Mouse (Mus musculus) frontal cortex, postnatal 36 days (tissue): Measurements from ENCODE around the gene Nln.

Experiments
- DNase-seq, 2 experiments: peaks; one replicate each; pipeline ENCODE4 v3.0.0; 2022; ENCODE audit warnings: low spot score in 2 of 2

The Nln gene

DNA sequence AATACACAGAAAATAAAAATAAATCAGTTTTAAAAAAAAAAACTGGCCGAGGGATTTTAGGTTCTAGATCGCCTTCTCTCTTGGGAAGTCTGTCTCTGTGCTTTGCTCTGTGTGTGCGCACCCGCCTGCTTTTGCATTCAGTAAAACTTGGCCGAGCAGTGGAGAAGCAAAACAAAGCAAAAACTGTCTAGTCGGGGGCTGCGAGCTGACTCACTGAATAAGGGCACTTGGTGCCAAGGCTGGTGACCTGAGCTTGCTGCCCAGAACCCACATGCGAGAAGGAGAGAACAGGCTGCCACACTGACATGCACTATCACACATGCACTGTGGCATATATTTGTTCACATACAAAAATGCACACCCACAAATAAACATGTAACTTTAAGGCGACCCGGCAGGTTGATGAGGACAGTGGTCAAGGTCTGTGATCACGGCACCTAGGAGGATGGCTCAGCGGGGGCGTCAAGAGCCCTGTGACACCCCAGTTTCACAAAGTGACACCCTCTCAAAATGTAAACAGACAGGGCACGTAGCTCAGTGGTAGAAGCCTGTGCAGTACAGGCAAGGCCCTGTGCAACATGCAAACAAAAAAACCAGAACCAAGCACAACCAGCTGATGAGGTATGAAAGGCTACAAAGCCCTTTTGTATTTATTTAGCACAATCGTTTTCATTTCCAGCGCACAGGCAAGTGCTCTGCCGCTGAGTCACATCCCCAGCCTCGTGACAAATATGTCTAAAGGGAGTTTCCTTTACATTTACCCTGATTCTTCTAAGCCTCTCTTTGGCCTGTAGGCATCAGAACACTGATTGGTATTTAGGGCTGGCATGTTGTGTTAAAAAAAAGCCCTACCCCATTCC lies 93.9 kb downstream of the Nln start:
- no peak for DNase-seq

DNA sequence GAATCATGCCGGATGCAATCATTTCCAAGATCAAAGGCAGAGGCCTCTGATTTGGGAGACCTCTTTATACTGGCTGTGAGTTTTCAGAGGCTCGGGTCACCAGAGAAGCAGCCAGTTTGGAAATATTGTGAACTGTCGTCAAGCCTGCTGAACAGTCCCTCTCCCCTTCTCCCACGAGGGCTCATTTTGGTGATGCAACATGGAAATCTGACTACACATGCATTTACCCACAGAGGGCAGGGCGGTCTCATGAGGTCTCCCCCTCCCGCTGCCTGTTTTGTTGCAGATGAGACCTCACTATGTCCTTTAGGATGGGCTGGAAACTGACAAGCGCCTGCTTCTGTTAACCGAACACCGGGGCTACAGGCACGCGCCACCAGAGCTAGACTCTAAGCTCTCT lies 95.4 kb downstream of the Nln start:
- DNase-seq = no peak

DNA sequence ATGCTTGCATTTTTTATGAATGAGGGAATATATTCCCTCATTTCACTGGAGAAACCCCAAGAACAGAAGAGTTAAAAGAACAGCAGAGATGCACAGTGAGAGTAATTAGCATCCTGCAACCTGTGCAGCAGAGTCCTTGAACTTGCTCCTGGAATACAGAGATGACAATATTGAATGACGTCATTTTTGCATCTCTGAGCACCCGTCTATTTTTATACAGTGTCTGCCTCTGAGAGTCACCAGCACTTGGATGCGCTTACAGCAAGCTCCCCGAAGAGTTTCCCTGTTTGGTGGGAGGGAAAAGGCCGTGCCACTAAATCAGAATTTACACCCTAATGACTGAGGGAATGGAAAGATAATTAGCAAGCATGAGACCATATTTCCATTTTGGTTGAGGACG lies 96.0 kb downstream of the Nln start:
- no peak for DNase-seq

DNA sequence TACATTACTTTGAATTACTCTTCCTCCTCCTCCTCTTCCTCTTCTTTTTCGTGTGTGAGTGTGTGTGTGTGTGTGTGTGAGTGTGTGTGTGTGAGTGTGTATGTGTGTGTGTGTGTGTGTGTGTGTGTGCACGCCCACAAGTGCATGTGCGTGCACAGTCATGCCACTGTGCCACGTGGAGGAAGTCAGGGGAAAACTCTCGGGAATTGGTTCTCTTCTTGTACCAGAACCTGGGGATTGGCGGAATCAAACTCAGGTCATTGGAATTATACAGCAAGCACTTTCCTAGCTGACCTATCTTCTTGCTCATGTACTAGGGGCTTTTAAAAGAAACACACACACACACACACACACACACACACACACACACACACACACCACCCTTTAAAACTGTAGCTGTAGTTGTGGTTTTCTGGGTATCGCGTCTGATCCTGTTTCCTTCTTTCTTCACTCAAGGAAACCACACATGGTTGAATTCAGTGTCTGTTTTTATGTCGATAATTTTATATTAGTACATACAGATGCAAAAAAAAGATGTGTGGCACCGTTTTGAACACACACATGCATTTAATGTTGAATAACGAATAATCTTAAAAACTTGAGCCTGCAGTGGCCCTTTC lies 97.1 kb downstream of the Nln start:
- DNase-seq = no peak

DNA sequence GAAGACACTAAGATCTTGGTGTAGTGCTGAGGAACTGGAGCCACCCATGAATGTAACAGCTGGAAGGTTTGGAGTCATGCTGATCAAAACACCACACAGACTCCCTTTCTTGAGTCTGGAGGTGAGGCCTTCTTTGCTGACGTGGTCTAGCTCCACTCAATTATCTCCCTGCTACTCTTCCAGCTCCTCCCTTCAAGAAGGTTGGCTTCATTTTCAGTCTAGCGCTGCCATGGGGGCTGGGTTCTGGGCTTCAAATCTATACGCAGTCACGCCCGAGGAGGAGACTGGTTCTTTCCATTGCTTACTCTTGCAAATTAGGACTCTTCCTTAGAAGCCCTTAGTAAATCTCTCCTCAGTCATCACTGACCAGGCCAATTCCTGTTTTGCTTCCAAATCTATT lies 98.1 kb downstream of the Nln start:
- no peak for DNase-seq

DNA sequence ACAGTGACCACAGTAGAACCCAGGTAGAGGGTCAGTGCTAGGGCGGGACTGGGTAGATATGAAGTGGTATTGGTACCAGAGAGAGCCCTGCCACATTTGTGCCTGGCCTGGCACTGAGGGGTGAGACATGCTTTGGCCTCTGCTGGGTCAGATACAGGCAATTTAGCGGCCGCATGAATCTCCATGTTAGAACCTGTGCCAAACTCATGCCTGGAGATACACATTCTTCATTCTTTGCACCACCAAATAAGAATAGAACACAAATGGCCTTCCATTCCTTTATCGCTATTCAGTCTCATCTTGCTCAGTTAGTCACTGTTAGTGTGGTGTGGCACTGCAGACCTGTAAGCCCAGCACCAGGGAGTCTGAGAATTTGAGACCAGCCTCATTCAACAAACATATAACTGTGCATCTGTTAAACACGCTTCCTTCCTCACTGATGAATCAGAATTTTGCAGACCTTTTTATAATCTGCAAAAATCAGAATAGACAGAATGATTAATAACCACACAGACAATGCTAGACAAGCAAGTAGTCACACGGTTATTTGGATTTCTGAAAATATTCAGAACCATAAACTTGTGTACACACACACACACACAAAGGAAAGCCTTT lies 104.1 kb downstream of the Nln start:
- no peak for DNase-seq

DNA sequence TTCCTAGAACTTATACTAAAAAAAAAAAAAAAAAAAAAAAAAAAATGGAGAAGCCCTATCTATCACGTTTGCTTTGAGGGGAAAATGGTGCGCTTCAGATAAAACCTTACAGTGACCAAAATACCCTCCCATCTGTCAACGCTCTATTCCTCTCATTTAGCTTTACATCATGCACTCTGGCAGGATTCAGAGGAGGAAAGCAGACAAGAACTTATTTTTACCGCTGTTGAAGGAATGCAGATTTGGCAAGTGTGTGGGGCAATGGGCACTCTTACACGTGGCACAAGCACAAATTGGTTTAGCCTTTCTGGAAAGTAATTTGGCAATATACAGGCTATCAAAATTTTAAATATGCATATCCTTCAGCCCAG lies 115.3 kb downstream of the Nln start:
- no peak for DNase-seq

DNA sequence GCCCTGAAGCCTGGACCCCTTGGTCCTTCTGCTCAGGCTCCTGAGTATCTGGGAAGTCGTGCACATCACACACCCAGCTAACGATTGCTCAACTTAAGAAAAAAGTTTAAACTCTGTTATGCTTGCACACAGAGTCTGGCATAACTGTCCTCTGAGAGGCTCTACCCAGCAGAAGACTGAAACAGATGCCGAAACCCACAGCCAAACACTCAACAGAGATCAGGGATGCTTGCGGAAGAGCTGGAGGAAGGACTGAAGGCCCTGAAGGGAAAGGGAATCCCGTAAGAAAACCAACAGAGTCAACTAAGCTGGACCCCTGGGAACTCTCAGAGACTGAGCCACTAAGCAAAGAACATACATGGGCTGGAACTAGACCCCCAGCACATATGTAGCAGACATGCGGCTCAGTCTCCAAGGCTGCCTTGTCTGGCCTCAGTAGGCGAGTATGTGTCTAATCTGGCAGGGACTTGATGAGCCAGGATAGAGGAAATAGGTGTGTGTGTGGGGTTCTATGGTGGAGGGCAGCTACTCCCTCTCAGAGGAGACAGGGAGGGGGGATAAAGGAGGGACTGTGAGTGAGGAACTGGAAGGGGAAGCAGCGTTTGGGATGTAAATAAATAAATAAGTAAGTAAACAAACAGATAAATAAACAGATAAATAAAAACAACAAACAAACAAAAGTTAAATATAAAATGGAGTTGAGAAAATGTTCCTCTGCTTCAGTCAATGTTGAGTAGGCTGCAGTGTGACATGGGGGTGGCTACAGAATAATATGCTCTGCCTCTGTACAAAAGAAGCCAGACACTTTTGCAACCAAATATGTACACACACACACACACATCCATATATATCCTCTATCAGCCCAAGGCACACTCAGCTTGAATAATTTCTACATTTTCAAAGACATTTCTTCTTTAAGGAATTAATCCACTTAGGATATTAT lies 116.0 kb downstream of the Nln start:
- no peak for DNase-seq

DNA sequence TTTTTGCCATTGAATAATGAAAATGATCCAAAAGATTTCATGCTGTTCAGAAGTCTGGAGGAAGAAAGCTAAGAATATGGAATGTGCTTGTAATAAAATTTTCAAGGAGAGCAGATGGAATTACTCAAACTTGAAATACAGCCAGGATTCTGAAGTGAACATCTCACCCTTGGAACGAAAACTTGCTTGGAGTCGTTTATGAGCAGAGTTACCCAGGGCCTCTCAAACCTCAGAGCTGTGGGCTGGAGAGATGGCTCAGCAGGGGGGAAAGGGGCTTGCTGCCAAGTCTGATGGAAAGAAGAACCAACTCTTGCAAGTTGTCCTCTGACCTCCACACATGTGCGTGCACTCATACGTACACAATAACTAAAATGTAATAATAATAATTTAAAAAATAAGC lies 122.8 kb downstream of the Nln start:
- no peak for DNase-seq

DNA sequence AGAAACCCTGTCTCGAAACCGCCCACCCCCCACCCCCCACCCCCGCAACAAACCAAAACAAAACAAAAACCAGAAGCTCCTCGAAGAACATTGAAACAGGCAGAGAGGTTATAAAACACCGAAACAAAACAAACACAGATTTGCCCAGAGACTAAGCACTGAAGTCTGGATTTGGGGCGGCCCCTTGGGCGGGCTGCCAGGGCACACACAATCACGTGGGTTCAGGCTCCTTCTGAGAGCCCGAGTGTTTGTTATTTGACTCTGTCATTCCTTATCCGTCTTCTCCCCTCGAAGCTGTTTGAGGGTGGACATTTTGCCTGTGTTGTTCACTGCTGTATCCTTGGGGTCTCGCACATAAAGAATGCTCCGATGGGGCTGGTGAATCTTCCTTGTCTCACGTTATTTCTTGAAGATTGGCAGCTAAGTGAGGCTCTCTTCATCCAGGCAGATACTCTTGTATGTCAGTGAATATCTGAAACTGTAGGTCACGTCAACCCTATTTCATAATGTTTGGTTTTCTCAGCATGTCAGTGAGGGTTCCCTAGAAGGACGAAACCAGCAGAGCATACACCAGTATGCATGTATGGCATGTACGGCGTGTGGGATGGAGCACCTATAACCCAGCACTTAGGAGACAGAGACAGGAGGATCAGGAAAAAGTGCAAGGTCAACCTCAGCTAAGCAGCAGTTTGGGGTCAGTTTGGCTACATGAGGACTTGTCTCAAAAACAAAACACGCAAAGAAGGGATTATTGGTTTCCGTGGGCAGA lies 123.7 kb downstream of the Nln start:
- DNase-seq = no peak

DNA sequence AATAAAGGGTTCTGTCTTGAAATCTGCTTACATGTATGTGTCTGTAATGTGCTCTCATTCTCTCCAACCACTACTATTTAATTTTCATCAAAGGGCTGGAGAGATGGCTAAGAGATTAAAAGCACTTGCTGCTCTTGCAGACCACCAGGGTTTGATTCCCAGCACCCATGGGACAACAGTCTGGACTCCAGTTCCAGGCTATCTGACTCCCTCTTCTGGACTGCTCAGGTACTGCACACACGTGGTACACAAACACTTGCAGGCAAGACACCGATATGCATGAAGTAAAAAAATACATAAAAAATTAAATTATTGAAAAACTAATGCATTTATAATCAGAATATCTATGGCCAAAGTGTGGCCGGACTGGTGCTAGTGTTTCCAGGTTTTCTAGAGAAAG lies 127.0 kb downstream of the Nln start:
- no peak for DNase-seq

DNA sequence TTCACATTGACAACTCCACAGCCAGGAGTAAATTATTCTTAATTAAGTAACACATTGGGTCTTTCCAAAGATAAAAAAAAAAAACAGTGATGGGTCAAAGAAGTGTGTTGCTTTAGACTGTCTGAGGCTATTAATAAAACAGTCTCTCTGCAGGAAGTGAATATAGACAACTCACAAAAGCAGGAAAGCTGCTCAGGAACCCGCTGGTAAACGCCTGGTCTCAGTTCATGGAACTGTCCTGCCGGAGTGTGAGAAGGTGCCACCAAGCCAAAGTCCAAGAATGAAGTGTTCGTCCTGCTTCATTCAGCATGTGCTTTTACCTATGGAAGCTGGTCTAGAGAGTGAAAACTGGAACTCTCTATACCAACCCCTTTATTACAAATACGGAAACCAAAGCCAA lies 129.0 kb downstream of the Nln start:
- no peak for DNase-seq

DNA sequence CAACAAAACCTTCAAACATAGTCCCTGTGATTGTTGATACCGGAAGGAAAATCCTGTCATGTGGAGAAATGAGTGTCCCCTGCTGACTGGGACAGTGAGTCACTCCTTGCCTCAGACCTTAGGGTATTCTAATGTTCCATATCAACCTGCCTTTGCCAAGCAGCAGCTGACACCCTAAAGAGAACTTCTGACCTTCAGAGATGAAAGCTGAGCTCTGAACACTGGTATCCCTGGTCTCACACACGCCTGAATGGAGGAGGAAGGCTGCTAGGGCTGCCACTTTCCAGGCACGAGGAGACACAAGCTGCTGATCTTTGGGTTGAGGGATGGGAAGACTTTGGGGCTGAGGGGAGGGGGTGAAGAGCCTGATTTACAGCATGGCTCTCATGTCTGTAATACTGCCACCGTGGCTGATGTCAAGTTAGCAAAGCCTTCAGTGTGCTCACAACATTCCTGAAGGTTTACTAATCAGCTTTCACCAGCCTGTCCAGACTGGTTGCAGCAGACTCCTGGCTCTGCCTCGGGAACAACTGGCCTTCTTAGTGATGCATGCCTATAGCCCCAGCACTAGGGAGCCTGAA lies 131.0 kb downstream of the Nln start:
- no peak for DNase-seq

DNA sequence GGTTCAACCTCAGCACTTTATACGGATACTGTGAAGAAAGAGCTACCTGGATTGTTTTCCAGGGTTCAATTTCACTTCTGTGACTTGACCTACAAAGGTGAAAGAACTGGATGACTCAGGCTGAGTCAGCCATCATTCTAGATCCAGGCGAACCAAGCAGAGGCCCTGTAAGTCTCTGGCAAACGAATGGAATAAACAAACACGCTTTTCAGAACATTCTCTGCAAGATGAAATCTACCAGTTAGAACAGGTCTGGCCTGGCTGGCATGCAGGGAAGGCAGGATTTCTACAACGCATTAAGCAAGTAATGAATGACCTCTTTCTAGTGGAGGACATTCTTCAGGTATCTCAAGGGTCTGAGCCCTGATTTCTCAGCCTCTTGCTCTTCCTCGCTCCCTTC lies 131.6 kb downstream of the Nln start:
- DNase-seq = no peak

DNA sequence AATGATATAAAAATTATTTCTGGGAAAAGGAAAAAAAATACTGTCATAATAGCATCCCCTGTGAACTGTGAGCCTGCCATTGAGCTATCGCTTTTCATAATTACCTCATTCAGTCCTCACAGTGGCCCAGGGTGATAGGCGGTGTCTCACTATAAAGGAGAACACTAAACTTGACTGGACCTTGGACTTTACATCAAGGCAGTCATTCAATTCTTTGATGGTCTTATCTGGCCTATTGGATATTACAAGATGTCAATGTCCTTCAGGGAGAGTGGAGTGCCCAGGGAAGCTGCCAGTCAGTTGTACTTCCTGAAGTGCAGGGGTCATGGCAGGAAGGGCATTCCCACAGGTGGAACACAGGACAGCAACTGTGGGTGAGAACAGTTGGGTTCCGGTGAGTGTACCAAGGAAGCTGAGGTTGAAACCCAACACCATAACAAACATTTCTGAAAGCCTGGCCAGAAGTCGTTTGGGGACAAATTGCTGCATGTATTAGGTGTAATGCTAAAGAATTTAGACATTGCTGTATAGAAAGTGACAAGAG lies 133.2 kb downstream of the Nln start:
- DNase-seq = no peak

DNA sequence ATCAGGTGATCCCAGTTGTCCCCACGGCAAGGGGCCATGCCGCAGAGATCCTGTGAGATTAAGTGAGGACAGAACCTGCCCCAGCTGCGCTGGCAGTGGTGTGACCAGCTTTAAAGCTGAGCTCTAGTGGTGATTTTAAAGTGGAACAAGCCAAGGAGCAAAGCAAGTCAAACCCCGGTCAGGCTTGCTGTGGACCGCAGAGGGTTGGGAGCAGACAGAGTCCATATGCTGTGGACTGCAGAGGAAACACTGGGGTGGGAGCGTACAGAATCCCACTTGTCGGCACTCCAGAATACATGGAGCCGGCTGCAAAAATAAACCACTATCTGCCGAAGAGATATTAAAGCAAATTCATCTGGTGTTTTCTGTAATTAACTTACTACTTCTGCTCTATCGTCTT lies 134.3 kb downstream of the Nln start:
- DNase-seq = no peak

DNA sequence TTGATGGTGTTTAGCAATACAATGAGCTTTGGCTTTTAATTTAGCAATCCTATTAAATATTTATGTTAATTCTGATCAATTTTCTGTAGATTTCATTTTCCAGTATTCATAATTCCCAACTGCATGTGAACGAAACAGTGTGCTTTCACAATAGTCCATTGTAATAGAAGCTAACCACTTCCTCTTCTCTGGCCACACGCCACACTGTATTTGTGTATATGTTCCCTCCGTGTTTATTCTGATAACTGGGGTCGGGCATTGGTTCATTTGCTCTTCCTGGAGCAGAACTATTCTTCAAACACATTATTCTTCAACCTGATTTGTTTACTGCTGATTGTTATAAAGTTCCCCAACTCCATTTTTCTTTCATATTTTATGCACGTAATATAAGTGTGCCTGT lies 135.4 kb downstream of the Nln start:
- no peak for DNase-seq
